Mouse (Mus musculus) adrenal gland, adult 18-20 months (tissue): ENCODE measurements at regions not wholly inside any gene's neighbourhood (a gene's known extent, or its start where the extent isn't known, plus 50 kb on each side); places are given as distances from the start of the nearest gene placed in this dataset.
A peak's percentile ranks its signal among the peaks of the same experiment; 100 is the strongest.

Experiments
- DNase-seq, 2 experiments: peaks; one replicate each; pipeline ENCODE4 v3.0.0; 2021 to 2022; ENCODE audit warnings: low spot score in 2 of 2

- DNase-seq: no peak
These were observed 65.2 kb downstream of the Slc30a10 start for GRCm38 (mm10) chr1:185519811-185520210.

- no peak for DNase-seq
These were observed 69.4 kb downstream of the Slc30a10 start for GRCm38 (mm10) chr1:185524020-185524419.

- DNase-seq: no peak
These were observed 78.8 kb downstream of the Slc30a10 start for GRCm38 (mm10) chr1:185533471-185533870.

- DNase-seq: no peak
These were observed 79.5 kb downstream of the Slc30a10 start for GRCm38 (mm10) chr1:185534129-185534528.

- no peak for DNase-seq
These were observed 80.7 kb downstream of the Slc30a10 start for GRCm38 (mm10) chr1:185535321-185535720.

- DNase-seq: no peak
These were observed 82.6 kb downstream of the Slc30a10 start for GRCm38 (mm10) chr1:185537236-185537635.

- DNase-seq: no peak
These were observed 84.8 kb downstream of the Slc30a10 start for GRCm38 (mm10) chr1:185539458-185539857.

DNA sequence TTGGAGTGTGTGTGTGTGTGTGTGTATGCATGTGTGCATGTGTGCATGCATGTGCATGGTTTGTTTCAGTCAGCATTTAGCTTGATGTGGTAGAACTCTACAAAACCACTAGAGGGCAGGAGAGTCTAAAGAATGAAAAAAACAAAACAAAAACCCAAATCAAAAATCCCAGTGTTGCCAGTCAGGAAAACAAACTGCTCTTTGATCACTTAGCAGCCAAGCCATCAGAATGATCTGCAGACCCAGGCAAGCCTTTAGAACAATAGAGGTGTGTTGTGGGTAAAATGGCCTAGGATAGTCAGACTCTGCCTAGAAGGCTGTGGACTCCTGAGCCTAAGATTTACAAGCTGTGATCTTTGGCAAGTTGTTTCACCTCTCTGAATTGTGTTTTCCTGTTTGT is 91.7 kb downstream of the Slc30a10 start:
- DNase-seq: no peak

- no peak for DNase-seq
These were observed 118.3 kb downstream of the Slc30a10 start for GRCm38 (mm10) chr1:185572761-185573530.

GRCm38 (mm10) chr1:185574978-185575377 is 120.3 kb downstream of the Slc30a10 start:
- no peak for DNase-seq

- no peak for DNase-seq
These were observed 125.2 kb downstream of the Slc30a10 start for GRCm38 (mm10) chr1:185579824-185580223.

- no peak for DNase-seq
These were observed 130.7 kb downstream of the Slc30a10 start for GRCm38 (mm10) chr1:185585191-185585870.

- DNase-seq: no peak
These were observed 133.2 kb downstream of the Slc30a10 start for GRCm38 (mm10) chr1:185587671-185588347.

DNA sequence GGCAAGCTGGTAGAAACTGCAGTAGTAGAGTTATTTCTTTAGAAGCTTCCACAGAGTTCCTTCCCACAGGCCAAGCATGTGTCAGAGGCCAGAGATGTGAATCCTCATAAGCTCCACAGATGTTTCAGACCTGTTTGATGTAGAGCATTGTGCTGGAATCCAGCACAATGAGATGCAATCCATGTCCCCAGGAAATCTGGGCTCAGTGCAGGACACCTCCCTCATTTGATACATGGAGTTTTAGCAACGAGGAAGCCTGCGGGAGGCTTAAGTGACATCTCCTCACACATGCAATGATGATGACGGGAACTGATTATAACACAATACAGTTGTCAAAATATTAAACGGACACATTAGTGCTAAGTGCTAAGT is 133.7 kb downstream of the Slc30a10 start:
- no peak for DNase-seq

- no peak for DNase-seq
These were observed 142.2 kb downstream of the Slc30a10 start for GRCm38 (mm10) chr1:185596815-185597214.

GRCm38 (mm10) chr1:185598514-185598913 is 143.9 kb downstream of the Slc30a10 start:
- DNase-seq: no peak

DNA sequence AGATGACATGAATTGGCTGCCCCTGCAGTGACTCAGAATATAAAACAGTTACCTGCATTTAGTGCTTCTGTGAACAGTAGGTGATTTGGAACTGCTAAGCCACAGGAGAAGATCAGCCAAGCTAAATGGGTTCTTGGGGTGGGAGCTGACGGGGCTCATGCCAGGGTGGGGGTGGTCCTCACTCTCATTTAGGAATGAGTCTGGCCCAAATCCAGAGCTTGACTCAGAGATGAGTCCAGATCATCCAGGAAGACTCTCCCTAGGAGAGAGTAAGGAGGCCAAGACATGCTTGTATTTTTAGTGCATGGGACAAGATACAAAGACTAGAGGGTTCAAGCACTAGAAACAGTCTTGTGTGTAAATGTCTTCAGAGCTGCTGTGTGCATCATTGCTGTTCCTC is 146.5 kb downstream of the Slc30a10 start:
- DNase-seq: no peak

GRCm38 (mm10) chr1:185605996-185606395 is 151.3 kb downstream of the Slc30a10 start:
- no peak for DNase-seq

DNA sequence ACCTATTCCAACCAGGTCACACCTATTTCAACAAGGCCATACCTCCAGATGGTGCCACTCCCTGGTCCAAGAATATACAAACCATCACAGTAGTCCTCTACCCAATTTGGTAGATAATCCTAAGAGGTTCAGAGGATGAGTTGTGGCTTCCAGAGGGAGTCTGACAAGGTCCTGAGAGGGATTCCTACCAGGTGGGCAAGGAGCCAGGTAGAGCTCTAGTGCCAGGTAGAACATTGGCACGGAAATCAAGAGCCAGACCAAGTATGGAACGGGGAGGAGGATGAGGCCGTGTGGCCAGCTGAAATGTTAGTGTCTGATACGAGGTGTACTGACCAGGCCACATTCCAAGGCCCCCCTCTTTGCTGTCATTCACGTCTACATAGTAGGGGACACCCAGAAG is 153.0 kb downstream of the Slc30a10 start:
- no peak for DNase-seq

- DNase-seq: no peak
These were observed 153.8 kb downstream of the Slc30a10 start for GRCm38 (mm10) chr1:185608440-185608839.

GRCm38 (mm10) chr1:185610586-185610985 is 155.9 kb downstream of the Slc30a10 start:
- DNase-seq: peak in 1 of 2 experiments; percentile 36

DNA sequence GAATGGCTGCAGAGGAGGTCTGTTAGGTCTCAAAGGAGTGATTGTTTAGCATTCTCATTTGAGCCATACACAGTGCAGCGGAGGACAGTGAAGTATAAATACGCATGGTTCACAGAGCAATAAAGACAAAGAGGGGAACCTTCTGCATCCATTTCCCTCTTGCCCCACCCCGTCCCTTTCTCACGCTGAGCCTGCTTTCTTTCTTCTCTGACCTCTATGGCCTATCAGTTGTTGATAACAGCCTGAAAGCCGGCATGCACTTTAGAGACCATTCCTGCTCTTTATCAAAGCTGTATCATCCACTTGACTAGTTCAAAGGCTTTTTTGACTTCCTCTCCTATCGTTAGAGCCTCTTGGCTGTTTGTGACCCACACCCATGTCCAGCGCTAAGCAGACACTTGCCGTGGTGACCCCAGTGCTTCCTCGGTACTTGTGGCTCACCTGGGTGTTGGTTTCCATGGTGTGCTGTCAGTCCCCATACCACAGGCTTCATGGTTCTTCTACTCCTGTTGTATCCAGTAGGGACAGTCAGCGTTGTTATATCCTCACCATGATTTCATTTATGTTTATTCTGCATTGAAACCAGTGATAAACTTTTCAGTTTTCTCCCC is 161.3 kb downstream of the Slc30a10 start:
- no peak for DNase-seq
